Mouse (Mus musculus) common myeloid progenitor, adult 5-6 weeks (primary cell): ENCODE results near the gene Afap1l2. TPM values are rescaled to one million over a fixed set of nuclear protein-coding genes. Genes with fewer than 3 reads are reported as not detected.

Experiments used
- ATAC-seq: replicated peaks from 2 replicates; pipeline ENCODE4 v1.8.0; 2016; ENCODE audit warnings: low read depth, mild to moderate bottlenecking, moderate TSS enrichment, inconsistent platforms; ENCODE audit not compliant: poor library complexity, severe bottlenecking
- total RNA-seq: library from RNA; stranded (forward); fragments of 200-1000, 187-1606 nt; gene quantifications from 2 replicates; pipeline ENCODE4 v1.2.3, GENCODE M21; 2017

The Afap1l2 gene
- not detected in 2 replicates for total RNA-seq

- no peak; the same call in 1 of the 2 replicates for ATAC-seq
Observed at GRCm38 (mm10) chr19:57007781-57008710, at the start of gene Afap1l2. TSS of gene Afap1l2 (minus strand) at chr19:57008228.

GRCm38 (mm10) chr19:57057568-57057967, 49.5 kb upstream of the Afap1l2 start:
- no peak for ATAC-seq

- no peak for ATAC-seq
Observed at GRCm38 (mm10) chr19:57055215-57056120, 47.4 kb upstream of the Afap1l2 start.

DNA sequence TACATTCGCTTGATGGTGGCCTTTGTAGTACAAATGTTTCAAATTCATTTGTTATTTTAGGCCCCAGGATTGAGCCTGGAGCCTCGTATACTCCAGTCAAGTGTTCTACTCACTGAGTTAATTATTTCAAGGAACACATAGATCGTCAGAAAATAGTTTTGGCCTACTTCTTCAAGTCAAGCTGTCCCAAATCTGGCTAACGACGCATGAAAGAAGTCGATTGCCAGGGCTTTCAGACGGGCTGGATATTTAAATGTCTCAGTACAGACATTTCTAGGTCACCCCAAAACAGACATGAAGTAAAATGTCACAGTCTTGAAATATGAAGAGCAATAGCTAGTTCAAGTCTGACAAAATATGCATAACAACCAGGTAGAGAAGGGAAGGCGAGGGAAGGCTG, 44.9 kb upstream of the Afap1l2 start:
- no peak for ATAC-seq

DNA sequence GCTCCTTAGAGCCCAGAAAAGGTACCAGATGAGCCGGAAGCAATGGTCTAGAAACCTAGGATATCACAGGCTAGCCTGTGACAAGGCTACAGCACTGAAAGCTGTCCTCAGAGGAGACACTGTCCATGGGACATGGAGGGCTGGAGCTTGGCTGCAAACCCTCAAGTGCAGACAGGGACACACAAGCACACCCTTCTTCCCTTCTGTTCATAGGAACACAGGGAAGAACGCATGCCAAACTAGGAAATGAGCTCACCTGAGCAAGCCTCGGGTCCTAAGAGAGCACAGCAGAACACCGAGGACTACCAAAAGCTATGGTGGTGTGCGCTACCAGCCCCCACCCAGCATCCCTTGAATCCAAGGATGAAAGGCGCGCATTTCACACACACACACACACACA, 44.0 kb upstream of the Afap1l2 start:
- ATAC-seq, result no peak

- ATAC-seq, result no peak
Observed at GRCm38 (mm10) chr19:57049592-57050090, 41.6 kb upstream of the Afap1l2 start.

GRCm38 (mm10) chr19:57047671-57048320, 39.8 kb upstream of the Afap1l2 start:
- no peak for ATAC-seq

DNA sequence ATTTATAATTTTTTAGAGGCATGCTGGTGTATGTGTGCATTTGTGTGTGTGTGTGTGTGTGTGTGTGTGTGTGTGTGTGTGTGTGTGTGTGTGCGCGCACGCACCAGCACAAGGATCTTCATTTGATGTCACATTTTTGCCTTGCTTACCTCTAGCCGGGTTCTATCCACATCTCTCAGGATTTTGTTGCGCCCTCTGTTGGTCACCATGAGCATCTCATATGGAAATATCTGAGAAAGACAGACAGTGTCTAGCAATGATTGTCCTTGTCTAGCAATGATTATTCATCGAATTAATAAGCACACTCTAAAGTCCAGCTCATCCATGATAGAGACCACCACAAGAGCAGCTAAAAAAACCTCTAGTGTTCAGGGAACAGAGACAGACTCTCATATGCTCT, 31.2 kb upstream of the Afap1l2 start:
- peak; percentile 54; the same call in 1 of the 2 replicates for ATAC-seq

DNA sequence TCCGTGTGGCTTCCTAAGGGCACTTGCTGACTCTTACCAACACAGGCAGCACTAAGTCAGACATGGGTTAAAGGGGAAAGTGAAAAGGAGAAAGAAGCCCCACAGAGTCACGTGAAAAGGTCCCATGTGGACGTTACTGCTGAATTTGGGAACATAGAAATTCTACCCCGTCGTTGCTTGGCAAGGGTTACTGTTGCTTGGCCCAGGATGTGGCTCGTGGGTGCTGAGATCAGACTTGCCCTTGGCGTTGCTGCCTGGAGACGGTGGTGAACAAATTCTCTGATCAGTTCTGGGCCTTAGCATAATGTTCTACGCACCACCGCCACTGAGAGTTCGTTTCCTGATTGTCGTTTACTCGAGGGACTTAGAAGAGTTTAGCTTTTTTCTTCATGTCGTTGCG, 28.8 kb upstream of the Afap1l2 start:
- ATAC-seq, result no peak

DNA sequence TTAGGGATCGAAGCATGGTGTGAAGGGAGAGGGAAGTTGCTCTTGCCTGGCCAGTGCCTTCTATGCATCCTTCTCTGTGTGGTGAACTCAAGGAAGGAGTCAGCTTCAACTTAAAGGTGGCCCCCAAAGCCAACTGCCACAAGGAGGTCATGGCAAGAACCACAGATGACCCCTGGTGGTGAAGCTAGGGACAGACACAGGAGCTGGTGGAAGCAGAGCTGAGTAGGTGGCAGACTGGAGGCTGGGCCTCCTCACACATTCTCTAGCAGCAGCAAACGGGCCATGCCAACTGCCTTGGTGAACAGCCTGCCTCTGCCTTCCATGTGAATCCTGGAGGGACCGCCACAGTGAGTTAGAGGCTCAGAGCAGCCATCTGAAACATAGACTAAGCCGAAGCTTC, 23.6 kb upstream of the Afap1l2 start:
- ATAC-seq, result peak; percentile 91

DNA sequence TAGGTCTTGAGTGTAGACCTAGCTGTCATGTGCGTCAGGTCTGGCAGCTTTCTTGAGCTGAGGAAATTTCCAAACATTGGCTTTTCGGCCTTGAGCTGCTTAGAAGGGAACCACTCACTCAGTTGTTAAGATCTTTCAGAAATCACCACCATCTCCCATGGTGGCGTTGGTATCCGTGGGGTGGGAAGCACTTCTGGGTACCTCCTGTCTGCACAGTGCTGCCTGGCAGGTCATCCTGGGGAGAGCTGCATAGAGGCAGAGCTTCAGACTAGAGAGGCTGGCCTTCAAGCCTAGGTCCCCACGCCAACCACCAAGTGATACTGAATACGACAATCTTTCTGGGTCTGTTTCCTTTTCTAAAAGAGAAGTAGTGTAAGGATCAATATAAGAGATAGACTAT, 21.4 kb upstream of the Afap1l2 start:
- no peak for ATAC-seq

GRCm38 (mm10) chr19:57028327-57029179, 20.5 kb upstream of the Afap1l2 start:
- ATAC-seq, result no peak

- no peak for ATAC-seq
Observed at GRCm38 (mm10) chr19:57026501-57026900, 18.5 kb upstream of the Afap1l2 start.

DNA sequence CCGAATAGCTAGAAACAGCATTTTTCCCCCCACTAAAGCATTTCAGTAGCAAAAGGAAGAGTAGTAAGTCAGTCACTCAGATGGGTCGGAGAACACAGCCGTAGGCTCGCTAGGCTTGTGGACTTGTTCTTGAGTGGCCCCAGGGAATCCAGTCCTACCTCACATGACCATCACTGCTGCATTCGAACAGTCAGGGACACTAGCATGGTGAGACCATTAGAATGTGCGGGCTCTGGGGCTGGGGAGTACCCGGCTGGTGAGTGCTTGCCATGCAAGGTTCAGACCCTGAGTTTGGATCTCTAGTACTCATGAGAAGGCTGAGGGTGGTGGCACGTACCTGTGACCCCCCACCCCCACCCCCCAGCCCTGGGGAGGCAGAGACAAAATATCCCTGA, 9.8 kb upstream of the Afap1l2 start:
- ATAC-seq, result no peak

GRCm38 (mm10) chr19:57016995-57017784, 9.2 kb upstream of the Afap1l2 start:
- no peak for ATAC-seq

GRCm38 (mm10) chr19:57014808-57015207, 6.8 kb upstream of the Afap1l2 start:
- no peak for ATAC-seq

DNA sequence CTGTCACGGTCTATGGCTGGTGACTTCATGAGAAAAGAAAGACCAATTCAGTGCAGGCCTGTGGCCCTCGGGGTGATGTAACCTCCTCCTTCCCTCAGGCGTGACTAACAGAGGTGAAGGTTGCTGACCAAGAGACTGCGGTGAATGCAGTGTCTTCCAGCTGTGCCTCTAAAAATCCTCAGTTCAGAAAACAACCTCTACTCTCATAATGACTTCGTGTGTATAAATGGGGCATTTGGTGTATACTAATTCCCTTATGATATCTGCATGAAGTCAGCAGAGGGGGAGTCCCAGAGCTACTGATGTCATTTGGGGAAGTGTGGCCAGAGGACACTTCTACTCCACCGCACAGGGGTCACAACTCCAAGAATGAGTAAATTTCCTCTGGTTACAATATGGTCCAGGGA, 5.2 kb upstream of the Afap1l2 start:
- 0 out of 2 replicates have a peak, but pooled peaks have one; percentile 22 for ATAC-seq

GRCm38 (mm10) chr19:57012068-57012467, 4.0 kb upstream of the Afap1l2 start:
- no peak for ATAC-seq
